Mouse (Mus musculus) cerebellum, adult 9-10 months (tissue): ENCODE measurements around the gene Lrp1.
A peak's percentile ranks its signal among the peaks of the same experiment; 100 is the strongest.
"Not testable (repeated sequence)": the region's sequence is repeated elsewhere in the genome, so short reads cannot be mapped to it uniquely, and the experiment has no call there.

ENCODE experiments used
- DNase-seq: peaks from one replicate; pipeline ENCODE4 v3.0.0; 2022

Lrp1 gene

GRCm38 (mm10) chr10:127620406-127621190, at the start of gene Lrp1:
TSS of gene Lrp1 (minus strand) at chr10:127621148.
- DNase-seq, result peak; percentile 81

GRCm38 (mm10) chr10:127670185-127670584, 49.2 kb upstream of the Lrp1 start:
- DNase-seq, result no peak

- peak; percentile 64 for DNase-seq
These were observed 48.2 kb upstream of the Lrp1 start for GRCm38 (mm10) chr10:127669170-127669569.

- peak; percentile 74 for DNase-seq
These were observed 47.4 kb upstream of the Lrp1 start, which contains the start of gene Nab2 for GRCm38 (mm10) chr10:127668093-127669050. TSS of gene Nab2 (minus strand) at chr10:127668568.

- DNase-seq, result peak; percentile 83
These were observed 46.5 kb upstream of the Lrp1 start for GRCm38 (mm10) chr10:127667269-127668092.

GRCm38 (mm10) chr10:127666501-127667268, 45.7 kb upstream of the Lrp1 start, which contains the start of gene Nemp1:
TSS of gene Nemp1 (plus strand) at chr10:127666901.
- DNase-seq, result peak; percentile 84

GRCm38 (mm10) chr10:127665366-127666181, 44.6 kb upstream of the Lrp1 start:
- peak; percentile 62 for DNase-seq

GRCm38 (mm10) chr10:127664891-127665290, 43.9 kb upstream of the Lrp1 start:
- no peak for DNase-seq

GRCm38 (mm10) chr10:127664166-127664565, 43.2 kb upstream of the Lrp1 start:
- no peak for DNase-seq

GRCm38 (mm10) chr10:127663590-127663989, 42.6 kb upstream of the Lrp1 start:
- DNase-seq, result no peak

- peak; percentile 65 for DNase-seq
These were observed 41.8 kb upstream of the Lrp1 start for GRCm38 (mm10) chr10:127662666-127663253.

GRCm38 (mm10) chr10:127661915-127662663, 41.1 kb upstream of the Lrp1 start:
- peak; percentile 76 for DNase-seq

GRCm38 (mm10) chr10:127661291-127661914, 40.5 kb upstream of the Lrp1 start:
- no peak for DNase-seq

- no peak for DNase-seq
These were observed 38.6 kb upstream of the Lrp1 start for GRCm38 (mm10) chr10:127659551-127659950.

GRCm38 (mm10) chr10:127658076-127658475, 37.1 kb upstream of the Lrp1 start:
- no peak for DNase-seq

GRCm38 (mm10) chr10:127657617-127658016, 36.7 kb upstream of the Lrp1 start:
- not testable (repeated sequence) for DNase-seq

- DNase-seq, result no peak
These were observed 34.1 kb upstream of the Lrp1 start for GRCm38 (mm10) chr10:127654970-127655579.

- DNase-seq, result no peak
These were observed 32.1 kb upstream of the Lrp1 start for GRCm38 (mm10) chr10:127652906-127653638.
